Mouse (Mus musculus) heart, postnatal 0 days (tissue): ENCODE results near the gene Samd13. TPM values are rescaled to one million over a fixed set of nuclear protein-coding genes. Genes with fewer than 3 reads are reported as not detected.

Source experiments
- ATAC-seq: fragments of 200-750 bp; cut with Nextera tagmentation; 2 replicates; pipeline ENCODE4 v1.8.0; 2017; ENCODE audit warnings: low read depth, moderate number of reproducible peaks, moderate library complexity; ENCODE audit not compliant: insufficient read depth
- DNase-seq: peaks from one replicate; pipeline ENCODE4 v3.0.0-alpha.2; 2016; ENCODE audit warnings: low spot score
- H3K27ac ChIP-seq: fragments of 300-500 bp; sonication (generic); 2 replicates; pipeline ENCODE4 v1.5.1; 2014; ENCODE audit warnings: low read depth, mild to moderate bottlenecking
- H3K27me3 ChIP-seq: fragments of 300-500 bp; sonication (generic); 2 replicates; pipeline ENCODE4 v1.6.1; 2014; ENCODE audit warnings: low read length, mixed read lengths; ENCODE audit not compliant: control insufficient read depth, insufficient read depth
- H3K36me3 ChIP-seq: fragments of 300-500 bp; sonication (generic); replicated peaks from 2 replicates; pipeline ENCODE4 v1.6.1; 2014; ENCODE audit warnings: low read length, mixed read lengths; ENCODE audit not compliant: control insufficient read depth, insufficient read depth
- H3K4me1 ChIP-seq: fragments of 300-500 bp; sonication (generic); 2 replicates; pipeline ENCODE4 v1.6.1; 2014; ENCODE audit warnings: antibody characterized with exemption; ENCODE audit not compliant: control insufficient read depth, insufficient read depth
- H3K4me2 ChIP-seq: fragments of 300-500 bp; sonication (generic); 2 replicates; pipeline ENCODE4 v1.6.1; 2014; ENCODE audit warnings: low read depth, mild to moderate bottlenecking, low read length, moderate library complexity
- H3K4me3 ChIP-seq: fragments of 300-500 bp; sonication (generic); 2 replicates; pipeline ENCODE4 v1.5.1; 2014; ENCODE audit warnings: low read depth, low read length
- H3K9ac ChIP-seq: fragments of 300-500 bp; sonication (generic); replicated peaks from 2 replicates; pipeline ENCODE4 v1.6.1; 2014; ENCODE audit warnings: low read depth, low read length, mixed read lengths
- H3K9me3 ChIP-seq: fragments of 300-500 bp; sonication (generic); replicated peaks from 2 replicates; pipeline ENCODE4 v1.6.1; 2016; ENCODE audit warnings: low read length; ENCODE audit not compliant: control insufficient read depth
- CTCF ChIP-seq: IDR thresholded peaks from 2 replicates; pipeline ENCODE4 v1.5.1; 2016; ENCODE audit warnings: antibody characterized with exemption, control low read depth, low read depth
- EP300 ChIP-seq: IDR thresholded peaks from 2 replicates; pipeline ENCODE4 v1.6.1; 2016; ENCODE audit warnings: antibody characterized with exemption, low read depth
- WGBS: fragments of 180-500 bp; shearing (Covaris S2); extraction: QIAGEN DNeasy Blood & Tissue Kit; methylation state at CpG from one replicate; pipeline ENCODE4 v1.1.7; 2014; 5-methylcytosine and 5-hydroxymethylcytosine counted together
- polyA plus RNA-seq: library from polyadenylated mRNA; unstranded; fragments of >200 nt; fragmentation: Nextera tagmentation; extraction: Ambion mirVana; gene quantifications from 2 replicates; pipeline ENCODE4 v1.2.1, GENCODE M21; 2015
- total RNA-seq: library from RNA; depleted of rRNA; stranded (reverse); fragments of >200 nt; gene quantifications from 2 replicates; pipeline ENCODE4 v1.2.3, GENCODE M21; 2014; ENCODE audit warnings: low replicate concordance

Gene Samd13
- total and polyA plus RNA-seq, 2 experiments from 2014 or later = 0.42 to 1.8 TPM

DNA sequence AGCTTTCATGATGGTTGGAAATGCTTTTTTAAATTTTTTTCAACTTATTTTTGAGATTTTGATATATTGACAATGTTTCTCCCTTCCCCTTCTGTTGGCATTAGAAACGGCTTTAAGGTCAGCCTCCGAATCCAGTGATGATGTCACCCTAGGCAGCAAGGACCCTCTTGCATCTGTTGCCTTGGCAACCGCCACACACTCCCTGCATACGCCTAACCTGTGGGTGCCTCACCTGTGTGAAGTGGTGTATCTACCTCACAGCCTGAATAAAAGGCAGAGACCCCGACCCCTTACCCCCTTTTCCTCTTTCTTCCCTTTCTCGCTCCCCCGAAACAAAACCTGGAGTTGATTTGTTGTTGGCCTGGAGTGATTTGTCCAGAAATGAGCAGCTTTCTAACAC is 26.9 kb upstream of the Samd13 start:
- H3K27me3 ChIP-seq = no peaks in the 10 kb centered on the region
- no peak overlapping the region for H3K27ac ChIP-seq
- no peak overlapping the region for H3K9ac ChIP-seq
- WGBS = 88% methylated on average over 7 of the region's 7 CpGs
- H3K4me2 ChIP-seq = no peak overlapping the region
- ATAC-seq = no peak
- H3K36me3 ChIP-seq = no peaks in the 10 kb centered on the region
- no peak overlapping the region for H3K4me3 ChIP-seq
- no peak for DNase-seq
- H3K9me3 ChIP-seq = no peaks in the 10 kb centered on the region
- H3K4me1 ChIP-seq = no peaks in the 10 kb centered on the region
- TF ChIP-seq CTCF (no peak), EP300 (no peak)

DNA sequence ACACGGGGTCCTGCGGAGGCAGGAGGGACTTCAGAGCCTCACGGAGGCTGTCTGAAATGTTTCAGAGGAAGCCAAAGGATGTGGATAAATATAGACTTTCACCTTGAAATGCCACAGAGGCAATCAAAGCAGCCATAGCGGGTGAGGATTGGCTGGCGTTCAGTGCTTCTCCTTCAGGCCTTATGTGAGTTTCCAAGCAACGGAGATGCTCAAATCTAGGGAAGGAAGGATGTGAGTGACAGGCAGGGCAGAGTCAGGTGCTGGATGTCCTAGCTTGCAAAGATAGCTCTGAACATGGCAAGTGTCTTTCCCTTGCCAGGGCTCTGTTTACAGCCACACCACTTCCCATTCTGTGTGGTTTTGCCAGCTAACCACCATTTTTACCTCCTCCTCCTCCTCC is 26.2 kb upstream of the Samd13 start:
- no peak overlapping the region for H3K9ac ChIP-seq
- TF ChIP-seq CTCF = no peak
- TF ChIP-seq EP300 = no peak
- DNase-seq (no peak), ATAC-seq (no peak)
- H3K4me1 ChIP-seq = no peaks in the 10 kb centered on the region
- no peak overlapping the region for H3K4me3 ChIP-seq
- 34% methylated on average over 6 of the region's 6 CpGs for WGBS
- H3K4me2 ChIP-seq = no peak overlapping the region
- H3K27me3 ChIP-seq = no peaks in the 10 kb centered on the region
- H3K36me3 ChIP-seq = no peaks in the 10 kb centered on the region
- no peak overlapping the region for H3K27ac ChIP-seq
- 0 out of 2 replicates have a peak, but pooled peaks cover 5% of the 10 kb centered on the region for H3K9me3 ChIP-seq

DNA sequence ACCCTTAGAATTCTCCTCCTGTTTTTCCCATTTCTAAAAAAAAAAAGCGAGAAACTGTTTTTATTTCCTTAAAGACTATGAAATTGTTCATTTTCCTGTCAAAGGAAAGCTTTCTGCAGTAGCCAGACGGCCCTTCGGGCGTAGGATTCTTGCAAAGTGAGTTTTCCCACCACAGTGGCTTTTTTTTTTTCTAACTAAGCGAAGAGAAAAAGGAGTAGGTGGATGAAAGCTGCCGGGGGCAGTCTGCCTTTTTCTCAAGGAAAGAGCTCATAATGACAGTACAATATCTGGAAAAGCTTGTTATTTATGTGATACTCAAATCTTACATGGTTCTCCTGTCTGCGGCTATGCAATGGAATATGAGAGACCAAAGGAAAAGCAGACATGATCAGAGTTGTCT is 25.7 kb upstream of the Samd13 start:
- Histone ChIP-seq H3K9ac (no peak overlapping the region), H3K4me3 (no peak overlapping the region), H3K27me3 (no peaks in the 10 kb centered on the region), H3K36me3 (no peaks in the 10 kb centered on the region), H3K27ac (no peak overlapping the region), H3K4me1 (no peaks in the 10 kb centered on the region), H3K4me2 (no peak overlapping the region), H3K9me3 (0 out of 2 replicates have a peak, but pooled peaks cover 5% of the 10 kb centered on the region)
- DNase-seq (no peak), ATAC-seq (no peak)
- TF ChIP-seq EP300 (no peak), CTCF (no peak)
- 76% methylated on average over 7 of the region's 7 CpGs for whole genome bisulfite sequencing

DNA sequence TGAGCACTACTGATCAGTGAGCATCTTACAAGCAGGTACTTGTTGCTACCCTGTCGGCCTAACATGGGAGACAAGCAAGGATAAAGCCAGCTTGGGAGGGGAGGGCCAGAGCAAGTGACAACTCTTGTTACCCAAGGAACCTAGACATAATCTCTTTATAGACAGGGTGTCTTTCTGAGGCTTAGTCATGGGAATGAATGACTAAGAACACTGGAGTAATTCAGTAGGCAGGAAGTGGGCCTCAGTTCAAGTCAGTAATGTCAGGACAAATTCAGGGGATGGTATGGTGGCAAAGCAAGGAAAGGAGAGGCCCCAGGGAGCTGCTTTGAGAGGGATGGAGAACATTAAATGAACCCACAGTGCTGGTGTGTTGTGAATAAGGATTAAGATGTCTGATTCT is 23.7 kb upstream of the Samd13 start:
- no peak overlapping the region for H3K4me2 ChIP-seq
- no peak overlapping the region for H3K9ac ChIP-seq
- H3K27me3 ChIP-seq = no peaks in the 10 kb centered on the region
- no peak for DNase-seq
- no peaks in the 10 kb centered on the region for H3K4me1 ChIP-seq
- no peak overlapping the region for H3K4me3 ChIP-seq
- no peaks in the 10 kb centered on the region for H3K36me3 ChIP-seq
- H3K9me3 ChIP-seq = 0 out of 2 replicates have a peak, but pooled peaks cover 5% of the 10 kb centered on the region
- ATAC-seq = no peak
- 71% methylated on average over 1 of the region's 1 CpGs for WGBS
- TF ChIP-seq CTCF = no peak
- TF ChIP-seq EP300 = no peak
- H3K27ac ChIP-seq = no peak overlapping the region

DNA sequence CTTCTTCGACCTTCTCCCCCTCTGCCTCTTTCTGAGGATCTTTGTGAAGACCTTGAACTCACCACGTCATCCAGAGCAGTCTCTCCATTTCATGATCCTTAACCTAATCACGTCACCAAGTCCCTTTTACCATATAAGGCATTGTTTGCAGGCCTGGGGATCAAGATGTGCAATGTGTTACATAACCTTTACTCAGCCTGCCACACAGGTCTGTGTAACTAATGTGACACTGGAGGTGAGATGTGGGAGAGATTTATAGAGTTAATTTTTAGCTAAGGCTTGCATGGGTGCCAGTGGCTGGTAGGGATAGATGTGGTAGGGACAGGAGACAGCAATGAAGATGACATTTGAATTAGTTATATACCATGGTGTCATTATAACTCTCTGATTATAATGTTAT is 23.0 kb upstream of the Samd13 start:
- H3K27me3 ChIP-seq = no peaks in the 10 kb centered on the region
- no peak overlapping the region for H3K9ac ChIP-seq
- TF ChIP-seq CTCF = no peak
- TF ChIP-seq EP300 = no peak
- no peaks in the 10 kb centered on the region for H3K36me3 ChIP-seq
- H3K4me1 ChIP-seq = no peaks in the 10 kb centered on the region
- DNase-seq (no peak), ATAC-seq (no peak)
- H3K9me3 ChIP-seq = 0 out of 2 replicates have a peak, but pooled peaks cover 5% of the 10 kb centered on the region
- H3K4me3 ChIP-seq = no peak overlapping the region
- 74% methylated on average over 3 of the region's 3 CpGs for WGBS
- no peak overlapping the region for H3K27ac ChIP-seq
- H3K4me2 ChIP-seq = no peak overlapping the region

DNA sequence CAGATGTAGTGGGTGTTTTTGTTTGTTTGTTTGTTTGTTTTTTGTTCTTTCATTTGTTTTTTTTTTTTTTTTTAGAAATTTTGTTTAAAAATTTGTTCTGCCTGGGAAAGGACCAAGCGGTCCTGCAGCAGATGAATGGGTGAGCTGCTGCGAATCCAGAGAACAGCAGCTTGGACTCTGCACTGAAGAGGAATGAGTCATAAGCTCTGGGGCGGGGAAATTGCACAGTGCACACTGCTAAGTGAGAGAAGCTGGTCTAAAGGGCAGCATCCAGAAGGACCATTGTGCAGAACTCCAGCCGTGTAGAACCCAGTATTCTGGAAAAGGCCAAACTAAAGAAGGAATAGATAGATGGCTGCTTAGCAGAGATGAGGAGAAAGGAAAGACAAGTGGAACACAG is 18.7 kb upstream of the Samd13 start:
- H3K4me2 ChIP-seq = no peak overlapping the region
- H3K27me3 ChIP-seq = no peaks in the 10 kb centered on the region
- no peaks in the 10 kb centered on the region for H3K4me1 ChIP-seq
- DNase-seq (no peak), ATAC-seq (no peak)
- H3K9me3 ChIP-seq = 0 out of 2 replicates have a peak, but pooled peaks cover 5% of the 10 kb centered on the region
- TF ChIP-seq EP300 = no peak
- TF ChIP-seq CTCF = no peak
- H3K4me3 ChIP-seq = no peak overlapping the region
- no peak overlapping the region for H3K27ac ChIP-seq
- H3K9ac ChIP-seq = no peak overlapping the region
- no peaks in the 10 kb centered on the region for H3K36me3 ChIP-seq
- WGBS = 84% methylated on average over 4 of the region's 4 CpGs
